Mouse (Mus musculus): Measurements from ENCODE around the gene Lama2.

Gene Lama2

DNA sequence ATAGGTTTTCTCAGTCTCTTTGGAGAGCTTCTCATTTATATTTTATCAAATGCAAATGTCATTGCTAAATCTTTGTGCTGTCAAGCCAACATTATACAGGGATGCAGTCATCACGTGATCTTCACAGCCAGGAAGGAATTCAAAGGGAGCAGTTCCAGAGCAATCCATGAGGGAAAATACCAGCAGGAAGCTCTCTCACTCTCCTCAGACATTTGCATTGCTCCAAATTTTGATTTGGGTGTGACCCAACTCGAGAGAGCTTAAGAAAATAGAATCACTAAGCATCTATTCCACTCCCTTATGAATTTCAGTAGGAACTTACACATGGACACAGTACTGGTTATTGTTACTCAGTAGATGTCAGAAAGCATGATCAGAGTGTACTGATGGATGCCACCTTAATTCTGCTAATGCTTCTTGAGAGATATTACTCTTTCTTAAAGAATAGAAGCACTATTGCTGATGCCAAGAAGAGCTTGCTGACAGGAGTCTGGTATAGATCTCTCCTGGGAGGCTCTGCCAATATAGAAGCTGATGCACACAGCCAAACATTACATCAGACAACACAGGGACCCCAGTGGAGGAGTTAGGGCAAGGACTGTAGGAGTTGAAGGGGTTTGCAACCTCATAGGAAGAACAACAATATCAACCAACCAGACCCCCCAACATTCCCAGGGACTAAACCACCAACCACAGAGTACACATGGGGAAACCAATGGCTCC, 236.5 kb downstream of the Lama2 start:
- no peak for DNase-seq

DNA sequence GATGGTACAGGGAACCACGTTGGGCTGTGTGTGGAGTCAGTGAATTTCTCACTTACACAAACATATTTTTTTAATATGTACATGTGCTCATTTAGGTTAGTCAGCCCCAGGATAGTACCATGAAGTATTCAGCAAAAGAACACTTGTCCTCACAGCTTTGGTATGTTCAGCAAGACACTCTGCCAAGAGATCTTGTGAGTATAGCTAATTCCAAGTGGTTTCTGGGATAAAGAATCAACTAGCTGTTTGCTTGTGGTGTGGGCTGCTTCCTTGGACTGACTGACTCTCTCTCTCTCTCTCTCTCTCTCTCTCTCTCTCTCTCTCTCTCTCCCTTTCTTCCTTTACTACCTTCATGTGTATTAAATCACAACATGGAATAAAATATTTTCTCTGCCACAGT, 241.3 kb downstream of the Lama2 start:
- DNase-seq = no peak

DNA sequence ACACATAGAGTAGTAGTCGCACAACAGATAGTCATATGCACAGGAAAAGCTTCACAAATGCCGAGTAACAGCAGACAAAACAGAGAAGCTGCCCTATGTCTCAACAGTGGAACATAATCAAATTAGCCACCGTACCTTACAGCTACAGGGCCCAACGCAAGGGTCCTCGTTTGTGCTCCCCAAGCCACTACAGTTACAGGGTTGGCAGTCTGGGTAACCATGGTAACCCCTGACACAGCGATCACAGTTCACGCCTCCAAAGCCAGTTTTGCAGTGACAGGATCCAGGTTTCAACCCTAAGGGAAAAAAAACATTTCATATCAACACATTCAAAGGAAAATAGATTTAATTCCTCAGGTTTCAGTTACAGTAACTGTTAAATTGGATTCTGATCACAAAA, 275.3 kb downstream of the Lama2 start:
- no peak for DNase-seq

DNA sequence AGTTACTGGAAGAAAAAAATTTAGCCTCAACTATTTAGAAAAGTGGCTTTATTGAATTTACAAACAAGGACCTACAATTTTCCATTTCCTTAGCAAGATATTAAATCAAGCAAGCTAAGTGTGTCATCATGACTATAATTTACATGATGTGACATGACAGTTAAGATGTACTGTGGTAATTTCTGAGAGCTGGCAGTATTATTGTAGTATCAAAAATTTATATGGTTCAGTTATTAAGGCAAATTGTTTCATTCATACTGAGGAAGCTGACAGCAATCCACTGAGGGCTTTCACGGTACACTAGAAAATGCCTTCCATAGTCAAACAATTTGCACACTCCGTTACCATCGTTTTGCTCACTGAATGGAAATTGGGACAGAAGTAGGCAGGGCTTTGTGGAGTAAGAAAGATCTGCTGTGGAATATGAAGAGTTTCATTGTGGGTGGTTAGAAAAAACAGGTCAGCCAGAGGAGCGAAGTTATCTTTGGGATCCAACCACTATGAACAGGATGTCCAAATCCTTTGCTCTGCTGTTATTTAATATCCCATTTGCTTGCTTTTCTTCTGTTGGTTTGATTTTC, 297.1 kb downstream of the Lama2 start:
- DNase-seq = peak; percentile 3

DNA sequence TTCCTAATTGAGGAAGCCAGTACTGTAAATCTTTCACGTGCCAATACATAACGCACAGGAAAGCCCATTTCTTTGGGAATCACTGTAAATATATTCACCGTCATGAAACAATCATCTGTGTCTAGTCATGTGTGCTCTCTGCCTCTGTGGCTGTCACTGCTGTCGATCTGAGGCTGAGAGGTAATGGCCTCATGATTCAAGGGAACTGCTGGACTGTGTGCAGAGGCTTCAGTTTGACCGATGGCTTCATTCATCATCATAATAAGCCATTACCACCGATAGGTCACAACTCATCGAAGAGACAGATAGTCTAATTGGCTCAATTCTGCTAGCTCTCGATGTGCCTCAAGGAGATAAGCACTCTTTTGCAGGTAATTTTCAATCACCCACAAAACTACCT, 312.1 kb downstream of the Lama2 start:
- no peak for DNase-seq

DNA sequence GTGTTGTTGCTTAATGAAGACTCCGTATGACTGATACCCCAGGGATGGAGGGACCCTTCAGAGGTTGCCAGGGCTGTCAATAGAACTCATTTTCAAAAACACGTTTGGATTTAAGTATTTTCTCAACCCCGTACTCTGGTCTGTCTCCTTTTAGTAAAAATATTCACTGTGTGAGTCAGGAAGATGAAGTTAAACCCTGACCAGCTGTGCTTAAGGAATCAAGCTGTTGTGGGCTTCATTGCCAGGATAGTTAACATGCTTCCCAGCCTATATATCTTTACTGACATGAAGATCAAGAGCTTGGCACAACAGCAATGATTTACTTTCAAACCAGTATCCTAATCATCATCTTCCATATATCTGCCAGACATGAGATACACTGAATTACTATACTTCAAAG, 314.3 kb downstream of the Lama2 start:
- DNase-seq = no peak

DNA sequence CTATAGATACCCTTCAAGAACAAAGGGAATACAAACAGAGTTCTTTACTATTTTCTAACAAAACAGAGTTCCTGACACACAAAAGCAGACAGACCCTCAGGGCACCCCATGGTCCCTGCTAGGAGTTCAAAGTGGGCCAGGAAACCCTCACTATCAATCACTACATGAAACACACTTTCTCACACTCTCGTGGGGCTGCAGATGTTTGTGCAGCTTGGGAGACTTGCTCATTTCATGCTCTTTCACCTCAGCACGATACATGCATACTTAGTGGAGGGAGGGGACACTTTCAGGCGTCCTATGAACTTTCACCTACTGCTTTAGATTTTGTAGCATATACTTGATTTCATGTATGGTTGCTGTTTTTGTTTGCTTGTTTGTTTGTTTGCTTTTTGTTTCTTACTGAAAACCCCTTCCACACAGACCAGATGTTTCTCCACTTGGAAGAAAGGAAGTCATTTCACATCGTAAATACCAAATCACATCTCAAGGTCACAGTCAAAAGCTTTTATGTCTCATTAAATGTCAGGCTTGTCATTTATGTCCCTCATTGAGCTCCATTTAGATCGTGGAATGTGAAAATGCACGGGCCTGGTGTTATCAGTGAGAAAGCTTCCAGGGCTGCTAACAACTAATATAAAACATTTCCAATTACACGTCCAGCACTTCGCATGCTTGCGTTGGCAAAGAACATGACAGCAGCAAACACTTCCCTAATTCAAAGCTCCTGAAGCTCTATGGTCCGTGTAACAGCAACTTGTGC, 334.3 kb downstream of the Lama2 start:
- no peak for DNase-seq

DNA sequence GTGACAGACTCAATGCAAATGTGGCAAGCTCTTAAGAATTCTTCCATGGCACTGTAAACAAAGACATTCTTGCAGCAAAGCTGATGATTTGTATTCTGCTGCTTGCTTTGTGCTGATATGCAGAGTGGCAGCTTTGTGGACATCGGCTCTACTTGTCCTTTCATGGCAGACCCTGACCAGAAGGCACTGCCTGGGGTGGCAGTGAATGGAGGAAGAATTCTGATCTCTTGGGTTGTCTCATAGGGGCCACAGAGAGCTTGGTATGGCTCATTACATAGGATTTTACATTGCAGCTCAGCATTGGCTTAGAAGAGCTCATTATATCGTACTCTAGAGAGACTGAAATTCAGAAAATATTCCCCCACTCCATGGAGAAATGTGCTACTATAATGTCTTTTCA, 352.1 kb downstream of the Lama2 start:
- DNase-seq = no peak

DNA sequence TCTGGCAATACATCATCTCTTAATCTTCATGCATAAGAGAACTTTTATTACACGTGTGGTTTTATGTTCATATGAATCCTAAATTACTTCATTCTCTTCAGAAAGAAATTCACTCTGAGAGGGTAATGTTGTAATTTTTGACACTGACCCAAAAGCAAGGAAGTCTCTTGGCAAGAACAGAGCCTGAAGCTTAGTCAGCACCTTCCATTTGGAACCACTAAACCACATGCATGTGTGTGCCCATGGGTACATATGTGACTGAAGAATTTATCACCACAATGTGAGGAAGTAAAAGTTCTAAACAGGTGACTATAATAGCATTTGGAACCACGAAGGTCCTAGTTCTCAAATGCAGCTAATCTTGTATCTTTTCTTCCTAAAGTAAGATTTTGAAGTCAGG, 353.7 kb downstream of the Lama2 start:
- no peak for DNase-seq

DNA sequence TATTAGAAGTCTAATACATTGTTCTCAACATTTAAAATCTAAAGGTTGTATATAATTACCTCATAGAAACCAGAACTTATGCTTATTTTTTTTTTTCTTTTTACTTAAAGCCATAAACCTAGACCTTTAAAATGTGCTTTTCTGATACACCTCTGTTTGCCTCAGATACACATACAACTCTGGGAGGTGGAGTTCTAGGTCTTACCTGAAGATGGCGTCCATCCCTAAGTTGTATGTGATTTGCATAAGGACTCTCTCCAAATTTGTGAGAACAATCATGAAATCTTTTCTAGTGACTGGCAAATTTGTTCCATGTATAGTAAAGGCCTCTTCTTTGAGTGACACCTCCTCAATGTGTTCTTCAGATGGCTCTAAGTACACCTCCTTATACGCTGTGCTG, 354.8 kb downstream of the Lama2 start:
- DNase-seq = no peak

DNA sequence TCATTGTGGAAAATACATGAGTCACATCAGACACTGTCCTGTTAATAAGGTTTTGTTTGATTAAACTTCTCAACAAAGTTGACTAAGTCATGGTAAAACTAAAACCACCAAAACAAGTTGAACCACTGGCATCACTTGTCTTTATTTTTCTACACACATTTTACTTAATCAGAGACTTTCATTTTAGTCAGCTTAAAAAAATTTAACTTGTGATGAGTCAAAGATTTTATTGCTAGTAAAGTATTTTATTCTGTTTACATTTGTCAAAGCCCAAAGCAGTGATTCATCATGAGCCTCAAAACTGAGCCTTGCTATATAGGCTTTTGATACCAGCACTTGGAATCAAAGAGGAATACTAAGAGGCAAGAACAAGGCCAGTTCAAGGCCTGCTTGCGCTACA, 369.8 kb downstream of the Lama2 start:
- no peak for DNase-seq

DNA sequence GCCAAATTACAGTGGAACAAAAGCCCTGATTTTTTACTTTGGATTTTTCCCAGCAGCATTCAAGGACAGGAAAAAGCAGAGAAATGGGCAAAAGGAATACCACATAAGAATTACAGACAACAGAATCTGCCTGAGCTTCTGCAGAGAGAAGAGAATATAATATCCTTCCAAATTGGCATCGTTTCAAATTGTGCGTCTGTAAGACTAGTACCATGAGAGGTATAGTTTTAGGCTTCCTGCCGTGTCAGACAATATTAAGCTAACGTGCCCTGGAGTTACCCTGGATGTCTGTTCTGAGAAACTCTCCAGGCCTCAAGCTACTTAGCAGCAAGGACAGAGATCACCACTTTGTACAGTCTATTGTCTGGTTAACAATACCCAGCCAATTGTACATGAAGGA, 384.8 kb downstream of the Lama2 start:
- no peak for DNase-seq

DNA sequence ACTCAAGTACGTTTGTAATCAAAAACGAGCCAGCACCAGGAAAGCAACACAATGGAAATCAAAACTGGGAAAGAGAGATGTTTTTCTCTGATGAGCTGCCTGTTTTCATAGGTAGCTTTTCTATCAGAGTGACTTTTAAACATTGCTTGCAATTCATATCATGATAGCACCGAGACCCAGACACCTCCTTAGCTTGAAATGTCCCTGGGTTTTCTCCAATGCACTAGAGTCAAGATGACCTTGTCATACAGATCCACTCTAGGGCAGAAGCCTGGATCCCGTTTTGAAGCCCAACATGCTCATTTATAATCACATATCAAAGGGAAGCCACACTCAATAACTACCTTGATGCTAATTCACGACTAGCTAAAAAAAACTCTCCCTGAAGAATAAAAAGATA, 386.0 kb downstream of the Lama2 start:
- DNase-seq = no peak

DNA sequence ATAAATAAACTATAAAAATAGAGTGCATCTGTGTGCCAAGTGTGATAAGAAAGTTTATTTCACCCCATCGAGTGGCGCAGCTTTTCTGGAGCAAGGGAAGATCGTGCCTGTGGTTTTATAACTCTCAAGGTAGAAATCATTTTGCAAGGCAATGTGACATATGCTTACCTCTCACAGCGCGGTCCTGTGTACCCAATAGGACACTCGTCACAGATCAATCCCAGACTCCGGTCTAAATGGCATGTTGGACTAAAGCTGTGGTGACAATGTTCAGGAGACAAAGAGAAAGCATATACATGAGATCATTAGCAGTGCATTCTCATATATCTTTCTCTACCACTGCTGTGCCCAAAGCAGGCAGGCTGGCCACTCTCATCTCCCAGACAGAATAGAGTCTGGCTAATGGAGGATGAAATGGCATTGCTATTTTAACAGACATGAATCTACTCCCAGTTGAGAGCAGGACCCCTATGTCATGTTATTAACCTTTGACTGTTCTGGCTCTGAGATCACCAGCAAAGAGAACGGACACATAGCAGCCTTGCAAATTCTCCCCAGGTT, 395.7 kb downstream of the Lama2 start:
- no peak for DNase-seq

DNA sequence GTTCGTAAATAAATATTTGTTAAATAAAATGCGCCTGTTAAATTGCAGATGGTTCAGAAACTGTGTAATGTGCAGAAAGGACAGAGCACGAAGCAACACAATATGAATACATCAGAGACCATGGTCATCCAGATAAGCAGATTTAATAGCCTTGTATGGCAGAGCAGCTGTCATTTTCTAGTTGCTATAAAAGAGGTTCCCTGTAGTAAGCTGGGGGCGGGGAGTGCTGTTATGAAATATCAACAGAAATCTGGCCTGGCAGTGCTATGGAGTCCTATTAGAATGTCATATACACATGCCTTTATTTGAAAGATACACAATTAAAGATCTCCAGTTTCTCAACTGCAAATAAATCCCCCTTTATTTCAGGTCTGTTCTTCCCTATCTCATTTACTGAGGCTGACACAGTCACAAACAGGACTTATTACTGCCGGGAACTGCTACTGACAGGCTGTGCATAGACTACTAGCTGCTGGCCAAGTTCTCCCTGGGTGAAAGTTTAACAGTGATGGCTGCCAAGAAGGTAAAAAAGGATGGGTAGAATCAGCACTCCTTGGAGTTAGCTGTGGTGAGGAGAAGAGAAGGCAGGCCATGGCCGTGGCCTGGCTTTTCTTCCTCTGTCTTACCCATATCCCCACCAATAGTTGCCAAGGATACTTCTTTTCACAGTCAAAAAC, 396.8 kb downstream of the Lama2 start:
- DNase-seq = no peak

DNA sequence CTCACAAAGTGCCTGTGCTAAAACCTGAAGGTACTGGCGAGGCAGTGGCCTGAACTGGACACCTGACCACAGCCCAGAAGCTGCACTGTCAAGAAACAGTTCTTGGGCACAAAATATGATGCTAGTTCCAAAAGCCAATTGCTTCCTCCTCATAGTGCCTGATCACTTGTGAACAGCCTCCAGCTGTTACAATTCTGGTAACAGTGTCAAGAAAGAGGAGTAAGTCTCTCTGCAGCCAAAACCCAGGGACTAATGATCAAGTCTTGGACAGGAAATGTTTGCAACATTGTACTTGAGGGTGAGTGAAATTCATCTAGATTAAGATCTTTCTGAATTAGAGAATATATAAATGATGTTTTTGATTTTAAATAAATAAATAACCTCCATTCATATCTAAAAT, 399.9 kb downstream of the Lama2 start:
- no peak for DNase-seq

DNA sequence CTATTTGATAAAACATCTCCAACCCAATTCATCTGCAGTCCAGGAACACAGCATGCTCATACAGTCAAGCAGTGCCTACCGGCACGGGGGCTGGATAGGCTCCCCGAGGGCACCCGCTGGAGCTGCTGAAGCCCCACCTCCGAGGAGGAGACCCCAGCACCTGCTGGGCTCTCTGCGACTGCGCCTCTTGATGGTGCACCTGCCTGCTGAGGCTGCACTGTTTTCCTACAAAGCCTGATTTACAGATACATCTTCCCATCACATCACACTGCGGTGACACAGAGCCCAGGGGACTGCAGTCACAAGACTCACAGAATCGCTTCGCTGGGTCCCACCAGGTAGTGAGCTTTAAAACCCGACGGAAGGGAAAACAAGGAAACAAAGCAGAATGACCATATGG, 412.2 kb downstream of the Lama2 start:
- no peak for DNase-seq

DNA sequence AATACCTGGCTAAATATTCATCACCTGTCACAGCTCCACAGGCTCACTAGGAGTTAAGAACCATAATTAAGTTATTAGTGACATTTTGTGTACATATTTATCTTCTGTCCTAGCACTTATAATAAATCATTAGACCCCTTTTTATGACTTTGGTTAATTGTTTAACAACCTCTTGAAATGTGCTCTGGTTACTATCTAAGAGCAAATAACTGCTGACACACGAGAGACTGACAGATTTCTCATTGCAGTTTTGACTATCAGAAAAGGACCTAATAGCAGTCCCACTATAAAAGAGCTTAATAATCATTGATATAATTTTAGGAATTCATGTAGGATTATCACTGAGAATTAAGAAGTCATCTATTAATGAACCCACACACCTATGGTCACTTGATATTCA, 421.1 kb downstream of the Lama2 start:
- DNase-seq = no peak

DNA sequence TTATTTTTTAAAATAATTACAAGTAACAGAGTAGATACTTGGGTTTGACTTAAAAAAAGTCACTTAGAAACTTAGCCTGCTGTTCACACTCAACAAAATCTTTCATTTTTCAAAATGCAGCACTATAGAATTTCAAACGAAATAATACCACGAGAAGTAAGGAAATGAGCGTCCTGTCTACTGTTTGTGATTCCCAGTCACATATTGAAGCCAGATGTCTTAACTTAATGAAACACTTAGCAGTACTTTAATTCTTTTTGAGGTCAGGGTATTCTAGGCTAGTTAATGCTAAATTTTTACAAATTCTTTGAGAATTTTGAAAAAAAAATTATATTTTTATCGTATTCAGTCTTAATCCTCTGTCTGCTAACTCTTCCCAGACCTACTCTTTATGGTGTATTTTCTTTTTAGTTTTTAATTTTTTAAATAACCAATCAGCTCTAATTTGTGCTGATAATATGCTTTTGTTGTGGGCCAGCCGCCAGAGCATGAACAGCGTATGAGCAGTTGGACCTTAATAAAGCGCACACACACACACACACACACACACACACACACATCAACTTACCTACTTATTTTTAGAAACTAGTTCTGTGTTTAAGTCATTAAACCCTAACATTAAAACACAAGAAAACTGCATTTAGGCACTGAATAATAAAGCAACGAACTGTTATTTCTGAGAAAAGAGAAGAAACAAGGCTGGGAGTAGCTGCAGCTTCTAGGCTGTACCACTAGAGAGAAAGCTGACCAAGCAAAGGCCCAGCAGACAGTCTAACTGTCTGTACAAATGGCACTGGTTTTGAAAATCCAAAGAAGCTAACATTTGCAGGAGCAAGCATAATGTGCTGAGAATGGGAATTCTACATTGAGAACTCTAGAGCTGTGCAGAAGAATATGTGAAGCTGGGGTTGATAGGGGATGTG, 425.3 kb downstream of the Lama2 start:
- no peak for DNase-seq

DNA sequence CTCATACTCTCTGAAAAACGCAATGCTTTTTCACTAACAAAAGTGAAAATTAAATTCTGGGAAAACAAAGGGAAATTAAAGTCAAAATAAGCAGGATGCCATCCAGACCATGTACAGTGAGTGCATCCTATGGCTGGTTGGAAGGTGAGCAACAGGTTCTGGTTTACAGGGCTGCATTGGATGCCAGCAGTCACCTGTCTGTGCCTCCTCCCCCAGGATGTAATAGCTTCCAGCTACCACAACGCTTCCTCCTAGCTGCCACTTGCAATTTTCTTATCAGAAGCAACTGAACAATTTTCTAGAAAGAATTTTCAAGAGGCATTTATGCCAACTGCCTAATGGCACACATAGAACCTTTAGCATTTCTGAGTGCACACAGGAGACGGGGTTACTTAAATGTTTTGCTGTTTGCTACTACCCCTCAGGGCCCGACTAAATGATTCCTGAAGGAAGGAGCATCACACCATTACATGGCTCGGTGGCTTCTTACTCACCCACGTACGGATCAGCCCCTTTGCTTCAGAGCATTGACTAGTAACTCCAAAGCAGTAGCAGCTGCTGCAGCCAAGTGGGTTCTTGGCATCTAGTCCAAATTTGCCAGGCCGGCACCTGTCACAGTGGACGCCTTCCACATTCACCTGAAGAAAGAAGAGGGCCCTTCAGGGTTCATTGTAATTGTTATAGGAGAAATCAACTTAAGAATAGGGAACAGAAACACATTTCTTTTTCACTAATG, 430.8 kb downstream of the Lama2 start:
- DNase-seq = peak; percentile 5

DNA sequence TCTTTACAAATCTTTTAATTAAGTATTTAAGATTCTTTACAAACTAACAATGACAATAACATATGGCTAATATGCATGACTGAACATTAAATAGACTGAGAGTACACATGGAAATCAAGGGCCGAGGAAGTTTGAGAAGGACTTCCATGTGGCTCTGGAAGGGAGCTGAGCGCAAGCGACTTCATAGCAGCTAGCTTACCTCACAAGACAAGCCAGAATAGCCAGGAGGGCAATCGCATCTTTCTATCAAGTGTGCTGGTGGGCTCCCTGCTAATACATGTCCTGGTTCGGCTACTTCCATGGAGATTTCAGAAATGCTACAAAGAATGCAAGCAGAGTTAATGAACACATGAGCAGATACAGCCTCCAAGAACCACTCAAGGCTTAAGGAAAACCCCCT, 435.4 kb downstream of the Lama2 start:
- no peak for DNase-seq

DNA sequence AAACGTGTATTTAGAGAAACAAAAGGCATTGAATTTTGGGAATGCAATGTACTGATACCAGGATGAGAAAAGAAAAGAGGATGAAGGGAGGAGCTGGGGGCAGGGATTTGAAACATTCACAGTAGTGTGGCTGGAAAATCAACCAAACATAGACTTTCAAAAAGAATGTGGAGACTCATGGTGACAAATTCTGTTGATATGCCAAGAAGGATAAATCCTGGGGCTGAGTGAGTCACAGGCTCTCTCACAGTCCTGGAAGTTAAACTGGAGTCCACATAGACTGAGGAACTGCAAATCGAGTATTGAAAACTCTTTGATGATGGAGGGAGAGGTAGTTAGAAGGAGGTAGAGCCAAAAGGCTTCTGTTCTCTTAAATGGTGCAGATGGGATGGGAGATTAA, 445.3 kb downstream of the Lama2 start:
- no peak for DNase-seq

All from cerebellum, adult 11-12 months (tissue).